Mouse (Mus musculus): ENCODE results near the gene AW146154. TPM values are rescaled to one million over a fixed set of nuclear protein-coding genes. Genes with fewer than 3 reads are reported as not detected.
A peak's percentile ranks its signal among the peaks of the same experiment; 100 is the strongest.
"Not testable (repeated sequence)": the region's sequence is repeated elsewhere in the genome, so short reads cannot be mapped to it uniquely, and the experiment has no call there.

Gene AW146154
- 4.6 and 4.7 TPM in 2 replicates for total RNA-seq (2014; rRNA removed)
- polyA plus RNA-seq (2015; fragmentation: Nextera tagmentation; extraction: Ambion mirVana), result 3.7 and 4.4 TPM in 2 replicates

DNA sequence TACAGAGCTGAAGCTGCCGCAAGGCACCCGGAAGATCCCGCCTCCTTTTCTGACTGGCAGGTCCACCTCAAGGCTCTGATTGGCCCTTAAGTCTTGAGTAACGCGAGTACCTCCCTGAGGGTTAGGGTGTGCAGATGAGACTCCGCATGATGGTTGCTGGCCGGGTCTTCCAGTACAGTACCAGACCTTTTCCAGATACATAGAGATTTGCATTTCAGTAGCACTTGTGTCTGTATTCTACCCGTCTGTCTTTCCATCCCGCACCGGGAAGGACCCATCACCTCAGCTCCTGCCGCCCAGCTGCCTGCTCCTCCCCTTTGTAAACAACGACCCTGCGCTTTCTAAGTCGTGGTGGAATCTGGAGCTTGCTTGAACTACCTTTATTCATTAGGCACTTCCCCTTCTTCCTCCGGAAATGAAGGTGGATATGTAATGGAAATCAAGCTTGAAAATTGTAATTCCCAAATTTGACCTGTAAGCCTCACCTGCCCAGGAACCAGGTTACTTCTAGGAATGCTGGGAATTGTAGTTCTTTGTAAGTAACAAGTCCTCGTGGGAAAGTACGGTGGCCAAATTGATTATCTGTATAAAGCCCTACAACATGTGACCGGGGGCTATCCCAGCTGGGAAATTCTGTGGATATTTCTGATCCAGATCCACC is at the start of gene AW146154, which contains the start of gene Gm20449:
TSS of gene AW146154 (minus strand) at position 502 of the 661 bp plus-strand sequence.
TSS of gene Gm20449 (minus strand) at position 29 of the 661 bp plus-strand sequence.
- peak within 1 kb of the TSS; percentile 82 for H3K4me2 ChIP-seq (ENCODE audit: low read depth, low read length, poor library complexity, severe bottlenecking)
- H3K9me3 ChIP-seq (ENCODE audit: low read length), result peaks cover under 1% of the 10 kb centered on the region; the same call in 1 of the 2 replicates
- ATAC-seq (ENCODE audit: low FRiP score) (peak; percentile 98), DNase-seq (ENCODE audit: low spot score) (peak; percentile 93)
- peak within 1 kb of the TSS; percentile 63 for H3K9ac ChIP-seq (replicated peaks; ENCODE audit: low read length, poor library complexity, severe bottlenecking)
- peak within 1 kb of the TSS; percentile 68 for H3K27ac ChIP-seq (ENCODE audit: low read depth, low read length)
- peak; percentile 32 for TF ChIP-seq CTCF (IDR thresholded peaks at IDR 0.05)
- WGBS, result under 1% methylated on average over 18 of the region's 18 CpGs
- H3K36me3 ChIP-seq (ENCODE audit: insufficient read depth, low read length), result no peaks in the 10 kb centered on the region
- peak within 1 kb of the TSS; percentile 60 for H3K4me3 ChIP-seq (ENCODE audit: low read depth, low read length)
- H3K4me1 ChIP-seq (ENCODE audit: insufficient read depth, low read length), result no peaks in the 10 kb centered on the region
- H3K27me3 ChIP-seq (ENCODE audit: insufficient read depth, low read length), result no peaks in the 10 kb centered on the region

DNA sequence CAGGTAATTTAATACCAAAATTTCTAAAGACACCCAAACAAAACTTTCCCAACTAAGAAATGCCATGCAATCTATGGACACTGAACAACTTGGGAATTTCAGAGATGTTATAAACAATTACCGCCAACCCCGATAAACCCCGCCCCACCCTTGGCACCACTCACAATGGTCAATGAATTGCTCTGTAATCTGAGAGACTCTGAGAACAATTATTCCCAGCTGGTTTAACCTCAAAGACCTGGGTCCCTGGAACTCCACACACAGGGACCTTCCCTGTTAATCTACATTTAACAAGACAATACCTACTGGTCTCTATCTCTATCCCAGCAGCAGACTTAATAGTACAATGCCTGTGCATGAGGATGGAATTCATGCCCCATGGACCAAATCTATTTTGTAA is 13.0 kb upstream of the AW146154 start:
- Histone ChIP-seq H3K27me3 (ENCODE audit: insufficient read depth, low read length) (no peaks in the 10 kb centered on the region), H3K27ac (ENCODE audit: low read depth, low read length) (no peak overlapping the region), H3K9ac (replicated peaks; ENCODE audit: low read length, poor library complexity, severe bottlenecking) (no peak overlapping the region), H3K9me3 (ENCODE audit: low read length) (0 out of 2 replicates have a peak, but pooled peaks cover 4% of the 10 kb centered on the region), H3K4me3 (ENCODE audit: low read depth, low read length) (no peak overlapping the region), H3K4me1 (ENCODE audit: insufficient read depth, low read length) (no peaks in the 10 kb centered on the region), H3K4me2 (ENCODE audit: low read depth, low read length, poor library complexity, severe bottlenecking) (no peak overlapping the region), H3K36me3 (ENCODE audit: insufficient read depth, low read length) (no peaks in the 10 kb centered on the region)
- WGBS, result 90% methylated on average over 3 of the region's 3 CpGs
- no peak for TF ChIP-seq CTCF (IDR thresholded peaks at IDR 0.05)
- no peak for ATAC-seq (ENCODE audit: low FRiP score)
- no peak for DNase-seq (ENCODE audit: low spot score)

DNA sequence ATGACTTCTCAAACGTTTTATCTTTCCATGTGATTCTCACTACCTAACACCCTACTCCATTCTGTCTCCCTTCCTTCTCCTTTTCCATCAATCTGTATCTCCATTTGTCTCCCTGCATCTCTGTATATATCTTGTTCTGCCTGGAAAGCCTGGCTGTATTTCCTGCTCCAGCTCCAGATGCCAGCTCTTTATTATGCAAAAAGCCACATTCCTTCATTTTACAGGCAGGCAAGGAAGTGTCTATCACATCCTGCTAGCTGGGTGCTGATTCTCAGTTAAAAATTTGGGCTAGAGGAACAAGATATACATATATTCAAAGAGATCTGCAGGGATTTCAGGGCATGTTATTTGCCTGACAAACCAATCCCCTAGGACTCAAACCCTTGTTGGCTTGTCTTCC is 12.5 kb upstream of the AW146154 start:
- Histone ChIP-seq H3K9me3 (ENCODE audit: low read length) (0 out of 2 replicates have a peak, but pooled peaks cover 4% of the 10 kb centered on the region), H3K4me3 (ENCODE audit: low read depth, low read length) (no peak overlapping the region), H3K4me1 (ENCODE audit: insufficient read depth, low read length) (no peaks in the 10 kb centered on the region), H3K27ac (ENCODE audit: low read depth, low read length) (no peak overlapping the region), H3K9ac (replicated peaks; ENCODE audit: low read length, poor library complexity, severe bottlenecking) (no peak overlapping the region), H3K4me2 (ENCODE audit: low read depth, low read length, poor library complexity, severe bottlenecking) (no peak overlapping the region), H3K36me3 (ENCODE audit: insufficient read depth, low read length) (no peaks in the 10 kb centered on the region), H3K27me3 (ENCODE audit: insufficient read depth, low read length) (no peaks in the 10 kb centered on the region)
- no peak for TF ChIP-seq CTCF (IDR thresholded peaks at IDR 0.05)
- DNase-seq (ENCODE audit: low spot score) (no peak), ATAC-seq (ENCODE audit: low FRiP score) (no peak)
- WGBS, result 22% methylated on average over 1 of the region's 1 CpGs

DNA sequence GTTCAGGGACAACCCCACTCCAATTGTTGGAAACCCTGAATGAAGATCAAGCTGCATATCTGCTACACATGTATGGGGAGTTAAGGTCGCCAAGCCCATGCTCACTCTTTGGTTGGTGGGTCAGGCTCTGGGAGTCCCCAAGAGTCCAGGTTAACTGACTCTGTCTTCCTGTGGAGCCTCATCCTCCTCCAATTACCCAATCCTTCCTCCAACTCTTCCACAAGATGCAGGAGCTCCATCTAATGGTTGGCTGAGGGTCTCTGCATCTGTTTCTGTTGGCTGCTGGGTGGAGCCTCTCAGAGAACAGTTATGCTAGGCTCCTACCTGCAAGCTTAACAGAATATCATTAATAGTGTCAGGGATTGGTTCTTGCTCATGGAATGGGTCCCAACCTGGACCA is 2.7 kb upstream of the AW146154 start:
- Histone ChIP-seq H3K9me3 (ENCODE audit: low read length) (no peaks in the 10 kb centered on the region), H3K4me1 (ENCODE audit: insufficient read depth, low read length) (no peaks in the 10 kb centered on the region), H3K36me3 (ENCODE audit: insufficient read depth, low read length) (no peaks in the 10 kb centered on the region), H3K4me2 (ENCODE audit: low read depth, low read length, poor library complexity, severe bottlenecking) (no peak overlapping the region), H3K27ac (ENCODE audit: low read depth, low read length) (no peak overlapping the region), H3K9ac (replicated peaks; ENCODE audit: low read length, poor library complexity, severe bottlenecking) (no peak overlapping the region), H3K4me3 (ENCODE audit: low read depth, low read length) (no peak overlapping the region), H3K27me3 (ENCODE audit: insufficient read depth, low read length) (no peaks in the 10 kb centered on the region)
- 61% methylated on average over 1 of the region's 1 CpGs for WGBS
- no peak for DNase-seq (ENCODE audit: low spot score)
- TF ChIP-seq CTCF (IDR thresholded peaks at IDR 0.05), result no peak
- ATAC-seq (ENCODE audit: low FRiP score), result no peak

DNA sequence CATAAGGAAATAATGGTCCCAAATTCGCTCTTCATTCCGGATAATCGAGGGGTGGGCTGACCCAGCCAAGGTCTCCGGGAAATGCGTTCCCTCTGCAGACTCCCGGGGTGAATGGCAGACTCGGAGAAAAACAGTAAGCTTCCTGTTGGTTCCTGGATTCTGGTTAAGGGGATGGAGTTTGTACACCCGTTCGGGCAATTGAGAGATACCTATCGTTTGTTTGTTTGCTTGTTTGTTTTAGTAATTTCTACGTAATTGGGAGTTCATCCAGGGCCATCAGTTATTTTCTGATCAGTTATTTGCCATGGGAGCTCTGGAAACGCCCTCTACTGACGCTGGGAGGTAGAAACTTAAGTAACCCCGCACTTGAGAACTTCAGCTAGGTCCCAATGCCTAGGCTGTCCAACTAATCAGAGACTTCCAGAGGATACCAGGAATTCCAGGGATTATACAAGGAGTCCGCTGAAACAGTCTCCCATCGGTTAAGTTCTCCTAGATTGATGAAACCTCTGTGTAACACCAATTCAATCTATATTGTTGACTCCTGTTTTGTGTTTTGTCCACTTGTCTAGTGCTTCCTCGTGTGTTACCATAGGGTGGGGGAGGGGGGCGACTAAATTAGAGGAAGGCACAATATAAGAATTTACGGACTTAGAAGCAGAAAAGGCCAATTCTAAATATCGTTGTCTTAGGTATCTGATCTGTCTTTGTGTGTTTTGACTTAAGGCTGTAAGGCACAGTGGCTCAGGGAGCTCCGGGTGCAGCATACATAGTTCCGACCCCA is 653 bp upstream of the AW146154 start:
- Histone ChIP-seq H3K4me1 (ENCODE audit: insufficient read depth, low read length) (no peaks in the 10 kb centered on the region), H3K9me3 (ENCODE audit: low read length) (no peaks in the 10 kb centered on the region; the same call in 1 of the 2 replicates), H3K9ac (replicated peaks; ENCODE audit: low read length, poor library complexity, severe bottlenecking) (no peak overlapping the region; the same call in 1 of the 2 replicates), H3K4me2 (ENCODE audit: low read depth, low read length, poor library complexity, severe bottlenecking) (peak overlapping the region; percentile 82), H3K36me3 (ENCODE audit: insufficient read depth, low read length) (no peaks in the 10 kb centered on the region), H3K4me3 (ENCODE audit: low read depth, low read length) (peak overlapping the region; percentile 60), H3K27ac (ENCODE audit: low read depth, low read length) (no peak overlapping the region), H3K27me3 (ENCODE audit: insufficient read depth, low read length) (no peaks in the 10 kb centered on the region)
- DNase-seq (ENCODE audit: low spot score) (peak; percentile 40), ATAC-seq (ENCODE audit: low FRiP score) (peak; percentile 15; the same call in 1 of the 2 replicates)
- 20% methylated on average over 22 of the region's 22 CpGs for WGBS
- peak; percentile 58 for TF ChIP-seq CTCF (IDR thresholded peaks at IDR 0.05)

DNA sequence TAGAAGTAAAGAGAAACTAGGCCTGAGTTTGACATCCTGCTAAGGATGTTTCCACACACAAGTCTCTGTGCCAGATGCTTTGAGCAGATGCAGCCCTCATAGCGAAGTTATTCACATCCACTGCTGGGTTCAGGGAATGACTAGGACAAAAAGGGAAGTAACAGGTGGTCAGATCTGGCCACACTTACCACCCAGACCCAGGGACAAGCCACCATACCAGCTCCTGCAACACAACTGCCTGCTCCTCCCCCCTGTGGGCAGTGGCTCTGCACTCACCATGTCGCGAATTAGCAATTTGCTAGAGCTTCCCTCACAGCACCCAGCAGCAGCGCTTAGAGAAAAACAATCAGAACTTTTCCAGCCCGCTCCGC is 687 bp downstream of the AW146154 start:
- not testable (repeated sequence) for DNase-seq (ENCODE audit: low spot score); H3K4me1 ChIP-seq (ENCODE audit: insufficient read depth, low read length); H3K9me3 ChIP-seq (ENCODE audit: low read length); H3K36me3 ChIP-seq (ENCODE audit: insufficient read depth, low read length); ATAC-seq (ENCODE audit: low FRiP score); H3K27me3 ChIP-seq (ENCODE audit: insufficient read depth, low read length)
- peak overlapping the region; percentile 60 for H3K4me3 ChIP-seq (ENCODE audit: low read depth, low read length)
- H3K4me2 ChIP-seq (ENCODE audit: low read depth, low read length, poor library complexity, severe bottlenecking), result peak overlapping the region; percentile 82
- H3K27ac ChIP-seq (ENCODE audit: low read depth, low read length), result peak overlapping the region; percentile 68; the same call in 1 of the 2 replicates
- 2% methylated on average over 6 of the region's 6 CpGs for WGBS
- peak overlapping the region; percentile 36; the same call in 1 of the 2 replicates for H3K9ac ChIP-seq (replicated peaks; ENCODE audit: low read length, poor library complexity, severe bottlenecking)

DNA sequence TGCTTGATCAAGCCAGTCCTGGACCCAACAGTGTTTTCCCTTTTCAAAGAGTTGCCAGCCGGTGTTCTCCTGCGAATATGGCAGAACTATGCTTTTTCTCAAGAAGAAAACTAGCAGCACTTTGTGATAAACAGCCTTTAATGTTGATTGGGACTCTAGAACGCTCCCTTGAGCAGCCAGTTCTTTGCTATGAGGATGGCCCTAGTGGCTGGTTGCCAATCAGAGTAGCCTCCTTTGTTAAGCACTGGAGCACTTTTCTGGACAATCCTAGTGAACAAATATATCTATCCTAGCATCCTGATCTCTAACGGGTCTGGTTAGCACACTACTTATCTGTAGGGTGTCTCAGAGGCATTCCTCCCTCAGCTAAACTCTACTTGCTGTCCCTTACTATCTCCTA is 1.2 kb downstream of the AW146154 start:
- ATAC-seq (ENCODE audit: low FRiP score); DNase-seq (ENCODE audit: low spot score); H3K9ac ChIP-seq (replicated peaks; ENCODE audit: low read length, poor library complexity, severe bottlenecking); H3K27me3 ChIP-seq (ENCODE audit: insufficient read depth, low read length); H3K9me3 ChIP-seq (ENCODE audit: low read length); H3K27ac ChIP-seq (ENCODE audit: low read depth, low read length); H3K4me1 ChIP-seq (ENCODE audit: insufficient read depth, low read length); H3K36me3 ChIP-seq (ENCODE audit: insufficient read depth, low read length): not testable (repeated sequence)
- 65% methylated on average over 2 of the region's 4 CpGs for WGBS
- peak overlapping the region; percentile 82 for H3K4me2 ChIP-seq (ENCODE audit: low read depth, low read length, poor library complexity, severe bottlenecking)
- H3K4me3 ChIP-seq (ENCODE audit: low read depth, low read length), result peak overlapping the region; percentile 60; the same call in 1 of the 2 replicates
